Mouse (Mus musculus) cerebellum, adult 2 months (tissue): ENCODE measurements around the gene Cab39l.

Source experiments
- CTCF ChIP-seq: fragments of 200-500 bp; IDR thresholded peaks from 2 replicates; pipeline ENCODE4 v1.5.1; 2011; ENCODE audit warnings: low read depth, mild to moderate bottlenecking, control low read depth, low read length, moderate library complexity, borderline replicate concordance; ENCODE audit not compliant: insufficient read depth
- POLR2A ChIP-seq: fragments of 200-500 bp; IDR thresholded peaks from 2 replicates; pipeline ENCODE4 v1.6.1; 2011; ENCODE audit warnings: low read length, control low read depth, borderline replicate concordance; ENCODE audit not compliant: insufficient read depth

DNA sequence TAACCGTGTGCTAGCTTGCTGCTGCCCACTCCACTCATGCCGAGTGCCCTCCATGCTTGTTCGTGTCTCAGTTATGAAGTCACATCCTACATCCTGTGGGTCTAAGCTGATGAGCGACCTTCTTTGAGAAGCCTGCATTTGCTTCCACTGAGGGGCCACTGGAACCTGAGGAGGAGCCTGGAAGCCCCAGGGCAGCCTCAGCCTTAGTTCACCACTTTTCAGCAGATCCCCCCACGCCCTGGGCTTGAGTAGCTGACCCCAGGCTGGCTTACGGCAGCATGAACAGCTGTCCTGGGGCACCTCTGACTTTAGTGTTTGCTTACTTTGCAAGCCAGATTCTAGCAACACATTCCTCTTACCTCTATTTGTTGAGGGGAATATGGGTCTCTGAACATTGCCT is 126.0 kb downstream of the Cab39l start:
- TF ChIP-seq CTCF (no peak), POLR2A (no peak)
